ENCODE assay signal across 17 mouse cellular contexts in the genomic region with DNA sequence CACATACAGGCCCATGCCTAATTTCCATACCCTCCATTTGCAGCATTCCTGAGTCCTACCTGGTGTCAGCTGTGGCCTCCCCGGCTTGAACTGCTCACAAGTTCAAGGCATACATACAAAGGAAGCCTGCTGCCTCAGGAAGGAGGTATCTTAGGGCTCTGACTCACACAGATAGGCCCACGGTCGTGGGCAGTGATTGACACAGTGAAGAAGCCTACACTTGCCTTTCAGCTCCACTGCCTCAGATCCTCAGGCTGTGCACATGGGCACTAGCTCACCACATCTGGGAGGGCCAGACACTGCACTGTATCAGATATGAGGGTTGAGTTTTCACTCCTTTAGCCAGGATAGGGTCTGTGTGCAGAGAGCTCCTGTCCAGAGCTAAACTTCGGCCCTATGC.
"Had no signal": no experiment of that assay in that cellular context is flagged by ENCODE, and none has a peak within 500 bp of the region (broad histone marks: within the 10 kb centered on the region; RNA-seq: fewer than 3 reads in every experiment).

No protein-coding gene starts in this region.

- H3K36me3 ChIP-seq: kidney, embryonic 15.5 days; limb, embryonic 13.5 days; midbrain, embryonic 13.5 days; stomach, embryonic 15.5 days had no signal

- H3K9me3 ChIP-seq: kidney, embryonic 15.5 days; limb, embryonic 13.5 days; midbrain, embryonic 13.5 days; stomach, embryonic 15.5 days had no signal

- ATAC-seq: liver, postnatal 0 days; lung, postnatal 0 days; midbrain, embryonic 13.5 days had no signal

- H3K4me2 ChIP-seq: kidney, embryonic 15.5 days; limb, embryonic 13.5 days; liver, embryonic 11.5 days; lung, embryonic 14.5 days; midbrain, embryonic 13.5 days; stomach, embryonic 15.5 days had no signal

- H3K27me3 ChIP-seq: kidney, embryonic 15.5 days; limb, embryonic 13.5 days; midbrain, embryonic 13.5 days; stomach, embryonic 15.5 days had no signal

- DNase-seq: kidney, adult 8-10 months; kidney, postnatal 10 days; kidney, postnatal 36 days; left cerebral cortex, postnatal 4 days; liver, postnatal 0 days; lung, embryonic 14.5 days; right cerebral cortex, postnatal 25 days; spleen, adult 18-20 months; thymus, postnatal 25 days had no signal

- H3K4me1 ChIP-seq: kidney, embryonic 15.5 days had no signal

- H3K9ac ChIP-seq: kidney, embryonic 15.5 days; limb, embryonic 13.5 days; liver, embryonic 14.5 days; liver, postnatal 0 days; lung, embryonic 14.5 days; midbrain, embryonic 13.5 days; stomach, embryonic 15.5 days had no signal

- H3K27ac ChIP-seq: kidney, embryonic 15.5 days; limb, embryonic 13.5 days; liver, embryonic 14.5 days; macrophage; midbrain, embryonic 13.5 days; stomach, embryonic 15.5 days had no signal

- H3K4me3 ChIP-seq: kidney, embryonic 15.5 days; limb, embryonic 13.5 days; midbrain, embryonic 13.5 days; stomach, embryonic 15.5 days had no signal
